Mouse (Mus musculus): Measurements from ENCODE around the gene Otog. TPM values are rescaled to one million over a fixed set of nuclear protein-coding genes. Genes with fewer than 3 reads are reported as not detected.

Otog gene
- polyA plus RNA-seq, 1 experiment = not detected

- H3K4me1 ChIP-seq (ENCODE audit: control insufficient read depth, insufficient read depth, low read length) = no peaks in the 10 kb centered on the region
- TF ChIP-seq POLR2A (IDR thresholded peaks at IDR 0.05; ENCODE audit: low read depth, low read length) = no peak
- no peak for TF ChIP-seq CTCF (IDR thresholded peaks at IDR 0.05; ENCODE audit: borderline replicate concordance, insufficient read depth, low read length)
These were observed 72.7 kb downstream of the Otog start for GRCm38 (mm10) chr7:46313486-46313885.

GRCm38 (mm10) chr7:46314220-46315009 is 73.6 kb downstream of the Otog start:
- no peak overlapping the region for H3K4me3 ChIP-seq (ENCODE audit: insufficient read depth, low read length)
- H3K27ac ChIP-seq (ENCODE audit: insufficient read depth, low read length) = no peak overlapping the region
- no peak for TF ChIP-seq POLR2A (IDR thresholded peaks at IDR 0.05; ENCODE audit: low read depth, low read length)
- TF ChIP-seq CTCF (IDR thresholded peaks at IDR 0.05; ENCODE audit: borderline replicate concordance, insufficient read depth, low read length) = no peak
- H3K4me1 ChIP-seq (ENCODE audit: control insufficient read depth, insufficient read depth, low read length) = no peaks in the 10 kb centered on the region

More at GRCm38 (mm10) chr7:46313486-46313885, 72.7 kb downstream of the Otog start:
- Histone ChIP-seq H3K4me3 (ENCODE audit: insufficient read depth, low read length) (no peak overlapping the region), H3K27ac (ENCODE audit: insufficient read depth, low read length) (no peak overlapping the region)

GRCm38 (mm10) chr7:46315692-46316091 is 74.9 kb downstream of the Otog start:
- Histone ChIP-seq H3K4me1 (ENCODE audit: control insufficient read depth, insufficient read depth, low read length) (no peaks in the 10 kb centered on the region), H3K4me3 (ENCODE audit: insufficient read depth, low read length) (no peak overlapping the region), H3K27ac (ENCODE audit: insufficient read depth, low read length) (no peak overlapping the region)
- no peak for TF ChIP-seq POLR2A (IDR thresholded peaks at IDR 0.05; ENCODE audit: low read depth, low read length)
- TF ChIP-seq CTCF (IDR thresholded peaks at IDR 0.05; ENCODE audit: borderline replicate concordance, insufficient read depth, low read length) = no peak

GRCm38 (mm10) chr7:46316948-46317347 is 76.2 kb downstream of the Otog start:
- Histone ChIP-seq H3K27ac (ENCODE audit: insufficient read depth, low read length) (no peak overlapping the region), H3K4me1 (ENCODE audit: control insufficient read depth, insufficient read depth, low read length) (no peaks in the 10 kb centered on the region), H3K4me3 (ENCODE audit: insufficient read depth, low read length) (no peak overlapping the region)
- TF ChIP-seq CTCF (IDR thresholded peaks at IDR 0.05; ENCODE audit: borderline replicate concordance, insufficient read depth, low read length) = no peak
- TF ChIP-seq POLR2A (IDR thresholded peaks at IDR 0.05; ENCODE audit: low read depth, low read length) = no peak

GRCm38 (mm10) chr7:46321242-46321641 is 80.5 kb downstream of the Otog start:
- H3K4me1 ChIP-seq (ENCODE audit: control insufficient read depth, insufficient read depth, low read length) = no peaks in the 10 kb centered on the region
- TF ChIP-seq CTCF (IDR thresholded peaks at IDR 0.05; ENCODE audit: borderline replicate concordance, insufficient read depth, low read length) (no peak), POLR2A (IDR thresholded peaks at IDR 0.05; ENCODE audit: low read depth, low read length) (no peak)
- no peak overlapping the region for H3K27ac ChIP-seq (ENCODE audit: insufficient read depth, low read length)
- H3K4me3 ChIP-seq (ENCODE audit: insufficient read depth, low read length) = no peak overlapping the region

GRCm38 (mm10) chr7:46327896-46328295 is 87.1 kb downstream of the Otog start:
- H3K27ac ChIP-seq (ENCODE audit: insufficient read depth, low read length) = no peak overlapping the region
- no peak overlapping the region for H3K4me3 ChIP-seq (ENCODE audit: insufficient read depth, low read length)
- TF ChIP-seq POLR2A (IDR thresholded peaks at IDR 0.05; ENCODE audit: low read depth, low read length) (no peak), CTCF (IDR thresholded peaks at IDR 0.05; ENCODE audit: borderline replicate concordance, insufficient read depth, low read length) (no peak)
- no peaks in the 10 kb centered on the region for H3K4me1 ChIP-seq (ENCODE audit: control insufficient read depth, insufficient read depth, low read length)

GRCm38 (mm10) chr7:46337397-46337796 is 96.6 kb downstream of the Otog start:
- TF ChIP-seq CTCF (IDR thresholded peaks at IDR 0.05; ENCODE audit: borderline replicate concordance, insufficient read depth, low read length) (no peak), POLR2A (IDR thresholded peaks at IDR 0.05; ENCODE audit: low read depth, low read length) (no peak)
- Histone ChIP-seq H3K27ac (ENCODE audit: insufficient read depth, low read length) (no peak overlapping the region), H3K4me1 (ENCODE audit: control insufficient read depth, insufficient read depth, low read length) (no peaks in the 10 kb centered on the region), H3K4me3 (ENCODE audit: insufficient read depth, low read length) (no peak overlapping the region)

- no peak overlapping the region for H3K4me3 ChIP-seq (ENCODE audit: insufficient read depth, low read length)
- H3K27ac ChIP-seq (ENCODE audit: insufficient read depth, low read length) = no peak overlapping the region
- TF ChIP-seq CTCF (IDR thresholded peaks at IDR 0.05; ENCODE audit: borderline replicate concordance, insufficient read depth, low read length) (no peak), POLR2A (IDR thresholded peaks at IDR 0.05; ENCODE audit: low read depth, low read length) (no peak)
- H3K4me1 ChIP-seq (ENCODE audit: control insufficient read depth, insufficient read depth, low read length) = no peaks in the 10 kb centered on the region
These were observed 99.0 kb downstream of the Otog start for GRCm38 (mm10) chr7:46339818-46340217.

GRCm38 (mm10) chr7:46340295-46340694 is 99.5 kb downstream of the Otog start:
- H3K4me1 ChIP-seq (ENCODE audit: control insufficient read depth, insufficient read depth, low read length) = no peaks in the 10 kb centered on the region
- TF ChIP-seq POLR2A (IDR thresholded peaks at IDR 0.05; ENCODE audit: low read depth, low read length) = no peak
- no peak for TF ChIP-seq CTCF (IDR thresholded peaks at IDR 0.05; ENCODE audit: borderline replicate concordance, insufficient read depth, low read length)
- no peak overlapping the region for H3K27ac ChIP-seq (ENCODE audit: insufficient read depth, low read length)
- no peak overlapping the region for H3K4me3 ChIP-seq (ENCODE audit: insufficient read depth, low read length)

GRCm38 (mm10) chr7:46341471-46341870 is 100.7 kb downstream of the Otog start:
- no peaks in the 10 kb centered on the region for H3K4me1 ChIP-seq (ENCODE audit: control insufficient read depth, insufficient read depth, low read length)
- no peak overlapping the region for H3K4me3 ChIP-seq (ENCODE audit: insufficient read depth, low read length)
- TF ChIP-seq POLR2A (IDR thresholded peaks at IDR 0.05; ENCODE audit: low read depth, low read length) (no peak), CTCF (IDR thresholded peaks at IDR 0.05; ENCODE audit: borderline replicate concordance, insufficient read depth, low read length) (no peak)
- no peak overlapping the region for H3K27ac ChIP-seq (ENCODE audit: insufficient read depth, low read length)

Measured in embryonic fibroblast, embryonic 13.5 days (primary cell).